22 mouse cellular contexts compared by ENCODE assay signal in the genomic region with DNA sequence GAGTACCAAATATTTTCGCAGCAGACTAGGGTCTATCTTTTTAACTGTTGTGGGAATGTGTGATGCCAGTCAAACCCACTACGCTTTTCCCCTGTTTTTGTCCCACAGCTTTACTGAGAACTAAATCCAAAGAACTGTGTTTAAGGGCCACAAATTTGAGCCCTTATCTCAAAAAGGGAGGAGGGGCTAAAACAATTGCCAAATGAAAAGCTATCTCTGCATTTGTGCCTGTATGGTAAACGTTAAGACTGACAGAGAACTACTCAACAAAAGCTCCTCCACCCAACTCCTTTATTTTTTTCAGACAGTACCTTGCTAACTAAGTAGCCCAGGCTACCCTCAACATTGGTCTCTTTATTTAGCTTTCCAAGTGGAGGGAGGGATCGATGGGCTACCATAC. TPM values are rescaled to one million over a fixed set of nuclear protein-coding genes. Genes with fewer than 3 reads are reported as not detected.
A peak's percentile ranks its signal among the peaks of the same experiment; 100 is the strongest.
DNase-seq lines count a peak whose midpoint lies in the region; ATAC-seq and TF ChIP-seq lines count a peak whose summit lies in the region.
"Had no signal": no experiment of that assay in that cellular context is flagged by ENCODE, and none has a peak within 500 bp of the region (broad histone marks: within the 10 kb centered on the region; RNA-seq: fewer than 3 reads in every experiment).

No protein-coding gene starts in this region.

- no peak for TF ChIP-seq CTCF in gastrocnemius, adult 2 months (IDR thresholded peaks at IDR 0.05)

- H3K9ac ChIP-seq in limb, embryonic 14.5 days (ENCODE audit: low read depth, low read length, severe bottlenecking): no peak overlapping the region
- H3K9ac ChIP-seq in forebrain, embryonic 14.5 days (ENCODE audit: low read length): no peak overlapping the region
- no peak overlapping the region for H3K9ac ChIP-seq in liver, embryonic 15.5 days
- H3K9ac ChIP-seq: heart, embryonic 15.5 days; lung, embryonic 14.5 days had no signal

- H3K36me3 ChIP-seq in limb, embryonic 14.5 days (ENCODE audit: control insufficient read depth, insufficient read depth, low read length): peaks cover 50% of the 10 kb centered on the region
- peaks cover 79% of the 10 kb centered on the region for H3K36me3 ChIP-seq in limb, embryonic 10.5 days
- peaks cover 59% of the 10 kb centered on the region for H3K36me3 ChIP-seq in forebrain, embryonic 14.5 days (ENCODE audit: control insufficient read depth, insufficient read depth, low read length)
- peaks cover 43% of the 10 kb centered on the region for H3K36me3 ChIP-seq in liver, embryonic 15.5 days (replicated peaks)

- no peak overlapping the region; the same call in 1 of the 2 replicates for H3K4me3 ChIP-seq in gastrocnemius, adult 2 months
- H3K4me3 ChIP-seq in limb, embryonic 14.5 days (replicated peaks; ENCODE audit: low read length): no peak overlapping the region
- no peak overlapping the region for H3K4me3 ChIP-seq in limb, embryonic 10.5 days
- H3K4me3 ChIP-seq in forebrain, embryonic 14.5 days (ENCODE audit: low read depth, low read length): no peak overlapping the region
- no peak overlapping the region for H3K4me3 ChIP-seq in liver, embryonic 15.5 days (replicated peaks)
- H3K4me3 ChIP-seq: erythroblast, embryonic 14.5 days; heart, embryonic 15.5 days had no signal

- no peaks in the 10 kb centered on the region for H3K9me3 ChIP-seq in limb, embryonic 14.5 days (ENCODE audit: control insufficient read depth, low read length)
- no peaks in the 10 kb centered on the region for H3K9me3 ChIP-seq in limb, embryonic 10.5 days (replicated peaks)
- H3K9me3 ChIP-seq in forebrain, embryonic 14.5 days (replicated peaks; ENCODE audit: control insufficient read depth, low read length): no peaks in the 10 kb centered on the region
- H3K9me3 ChIP-seq in liver, embryonic 15.5 days (replicated peaks): no peaks in the 10 kb centered on the region
- H3K9me3 ChIP-seq: heart, embryonic 15.5 days had no signal

- H3K27ac ChIP-seq in gastrocnemius, adult 2 months: peak overlapping the region; percentile 94
- H3K27ac ChIP-seq in limb, embryonic 14.5 days (replicated peaks; ENCODE audit: low read depth, low read length): 0 out of 2 replicates have a peak overlapping the region, but pooled peaks have one; percentile 19
- H3K27ac ChIP-seq in limb, embryonic 10.5 days: no peak overlapping the region
- H3K27ac ChIP-seq in forebrain, embryonic 14.5 days (ENCODE audit: low read depth, low read length): peak overlapping the region; percentile 35; the same call in 1 of the 2 replicates
- H3K27ac ChIP-seq in liver, embryonic 15.5 days (replicated peaks): peak overlapping the region; percentile 68
- H3K27ac ChIP-seq: heart, embryonic 15.5 days; kidney, postnatal 0 days had no signal

- no peaks in the 10 kb centered on the region for H3K4me1 ChIP-seq in limb, embryonic 14.5 days (ENCODE audit: control insufficient read depth, insufficient read depth, low read length)
- H3K4me1 ChIP-seq in limb, embryonic 10.5 days: no peaks in the 10 kb centered on the region
- H3K4me1 ChIP-seq in forebrain, embryonic 14.5 days (ENCODE audit: control insufficient read depth, insufficient read depth, low read length): no peaks in the 10 kb centered on the region
- peaks cover 55% of the 10 kb centered on the region for H3K4me1 ChIP-seq in liver, embryonic 15.5 days (replicated peaks)
- H3K4me1 ChIP-seq: heart, embryonic 15.5 days had no signal

- TF ChIP-seq POLR2A in limb, embryonic 14.5 days (IDR thresholded peaks at IDR 0.05; ENCODE audit: borderline replicate concordance, extremely low read depth, insufficient read depth, insufficient read length): no peak

- DNase-seq in gastrocnemius, adult 2 months: no peak
- no peak for DNase-seq in gastrocnemius, postnatal 25 days
- DNase-seq in limb, embryonic 14.5 days (ENCODE audit: low spot score): no peak
- no peak for DNase-seq in limb, embryonic 10.5 days (ENCODE audit: low spot score)
- DNase-seq in forebrain, embryonic 14.5 days (ENCODE audit: low spot score): no peak
- DNase-seq: adrenal gland, postnatal 14 days; kidney, adult 11 months; lung, embryonic 14.5 days; spleen, adult 18-20 months; thymus, adult 18-20 months had no signal

- H3K4me2 ChIP-seq in limb, embryonic 14.5 days (replicated peaks; ENCODE audit: low read depth, low read length, severe bottlenecking): no peak overlapping the region
- no peak overlapping the region for H3K4me2 ChIP-seq in forebrain, embryonic 14.5 days (ENCODE audit: low read length)
- no peak overlapping the region for H3K4me2 ChIP-seq in liver, embryonic 15.5 days
- H3K4me2 ChIP-seq: heart, embryonic 15.5 days; lung, embryonic 14.5 days had no signal

- WGBS in limb, embryonic 14.5 days: 88% methylated on average over 4 of the region's 4 CpGs
- WGBS in limb, embryonic 10.5 days: 87% methylated on average over 4 of the region's 4 CpGs
- WGBS in forebrain, embryonic 14.5 days: 89% methylated on average over 4 of the region's 4 CpGs
- 58% methylated on average over 4 of the region's 4 CpGs for WGBS in liver, embryonic 15.5 days (ENCODE audit: insufficient replicate concordance)

- intact Hi-C loops in gastrocnemius, adult 2 months (cut with DNase I): no loop called here

- no peak for ATAC-seq in limb, embryonic 14.5 days (ENCODE audit: low FRiP score, low read depth)
- no peak for ATAC-seq in forebrain, embryonic 14.5 days
- ATAC-seq in liver, embryonic 15.5 days (ENCODE audit: insufficient read depth): no peak
- no peak for ATAC-seq in megakaryocyte, adult 5-6 weeks (ENCODE audit: poor library complexity, severe bottlenecking)
- no peak for ATAC-seq in CD4-positive, CD25-positive, alpha-beta regulatory T cell, adult 4 months

- no peaks in the 10 kb centered on the region for H3K27me3 ChIP-seq in limb, embryonic 14.5 days (ENCODE audit: control insufficient read depth, insufficient read depth, low read length)
- no peaks in the 10 kb centered on the region for H3K27me3 ChIP-seq in limb, embryonic 10.5 days (ENCODE audit: low read depth, poor library complexity, severe bottlenecking)
- H3K27me3 ChIP-seq in forebrain, embryonic 14.5 days (replicated peaks; ENCODE audit: control insufficient read depth, insufficient read depth, low read length): no peaks in the 10 kb centered on the region
- no peaks in the 10 kb centered on the region for H3K27me3 ChIP-seq in liver, embryonic 15.5 days
- H3K27me3 ChIP-seq: heart, embryonic 15.5 days had no signal

RNA-seq across cellular contexts. Expression of a gene that starts 12.6 kb away (rescaled TPM):
- 10 to 100 TPM; 12.9 to 16.5 TPM for total RNA-seq in gastrocnemius, adult 2 months (2021)
- 10 to 100 TPM; 12.2 to 12.7 TPM for total RNA-seq in gastrocnemius, postnatal 25 days (2021)
- 173 and 200 TPM in 2 replicates for polyA plus RNA-seq in limb, embryonic 14.5 days (2012; rRNA removed)
- 138 and 155 TPM in 2 replicates for polyA plus RNA-seq in limb, embryonic 14.5 days (2014; fragmentation: Nextera tagmentation; extraction: Ambion mirVana)
- polyA plus RNA-seq in limb, embryonic 10.5 days (2016; fragmentation: Nextera tagmentation; extraction: Ambion mirVana): 243 and 267 TPM in 2 replicates
- polyA plus RNA-seq in forebrain, embryonic 14.5 days (2014; fragmentation: Nextera tagmentation; extraction: Ambion mirVana): 111 and 113 TPM in 2 replicates
- polyA plus RNA-seq in liver, embryonic 15.5 days (2015; fragmentation: Nextera tagmentation; extraction: Ambion mirVana): 62.4 and 63.8 TPM in 2 replicates
- total RNA-seq in megakaryocyte, adult 5-6 weeks (2015): 59.2 and 64.7 TPM in 2 replicates
- total RNA-seq in megakaryocyte, adult 5-6 weeks (2017): 21.8 and 28.3 TPM in 2 replicates
- 100 to 1,000 TPM; 307 to 416 TPM for polyA plus RNA-seq in CD4-positive, CD25-positive, alpha-beta regulatory T cell, adult 4 months (2017; shearing (Covaris generic))

RNA-seq across cellular contexts. Expression of a gene that starts 12.7 kb away (rescaled TPM):
- total RNA-seq in gastrocnemius, adult 2 months (2021): 1 to 10 TPM; 3.2 to 3.4 TPM
- total RNA-seq in gastrocnemius, postnatal 25 days (2021): 1 to 10 TPM; 3.4 to 3.7 TPM
- polyA plus RNA-seq in limb, embryonic 14.5 days (2012; rRNA removed): 19.0 and 25.1 TPM in 2 replicates
- polyA plus RNA-seq in limb, embryonic 14.5 days (2014; fragmentation: Nextera tagmentation; extraction: Ambion mirVana): 20.6 and 20.8 TPM in 2 replicates
- 52.3 and 52.8 TPM in 2 replicates for polyA plus RNA-seq in limb, embryonic 10.5 days (2016; fragmentation: Nextera tagmentation; extraction: Ambion mirVana)
- 24.6 and 29.3 TPM in 2 replicates for polyA plus RNA-seq in forebrain, embryonic 14.5 days (2014; fragmentation: Nextera tagmentation; extraction: Ambion mirVana)
- 15.9 and 16.9 TPM in 2 replicates for polyA plus RNA-seq in liver, embryonic 15.5 days (2015; fragmentation: Nextera tagmentation; extraction: Ambion mirVana)
- total RNA-seq in megakaryocyte, adult 5-6 weeks (2015): 11.8 and 12.2 TPM in 2 replicates
- total RNA-seq in megakaryocyte, adult 5-6 weeks (2017): 5.3 and 5.9 TPM in 2 replicates
- polyA plus RNA-seq in CD4-positive, CD25-positive, alpha-beta regulatory T cell, adult 4 months (2017; shearing (Covaris generic)): 10 to 100 TPM; 23.0 to 31.9 TPM

RNA-seq across cellular contexts. Expression of a gene that starts 12.9 kb away (rescaled TPM):
- 100 to 1,000 TPM; 271 to 389 TPM for total RNA-seq in gastrocnemius, adult 2 months (2021)
- 100 to 1,000 TPM; 365 to 378 TPM for total RNA-seq in gastrocnemius, postnatal 25 days (2021)
- polyA plus RNA-seq in limb, embryonic 14.5 days (2012; rRNA removed): 17.9 and 20.6 TPM in 2 replicates
- polyA plus RNA-seq in limb, embryonic 14.5 days (2014; fragmentation: Nextera tagmentation; extraction: Ambion mirVana): 9.1 and 10.4 TPM in 2 replicates
- polyA plus RNA-seq in limb, embryonic 10.5 days (2016; fragmentation: Nextera tagmentation; extraction: Ambion mirVana): 1.5 TPM in 2 replicates
- 22.0 and 31.5 TPM in 2 replicates for polyA plus RNA-seq in forebrain, embryonic 14.5 days (2014; fragmentation: Nextera tagmentation; extraction: Ambion mirVana)
- polyA plus RNA-seq in liver, embryonic 15.5 days (2015; fragmentation: Nextera tagmentation; extraction: Ambion mirVana): 14.1 and 14.7 TPM in 2 replicates
- 0.91 and 2.2 TPM in 2 replicates for total RNA-seq in megakaryocyte, adult 5-6 weeks (2015)
- 0.26 and 0.45 TPM in 2 replicates for total RNA-seq in megakaryocyte, adult 5-6 weeks (2017)
- not detected for polyA plus RNA-seq in CD4-positive, CD25-positive, alpha-beta regulatory T cell, adult 4 months (2017; shearing (Covaris generic))

RNA-seq across cellular contexts. Expression of a gene that starts 24.9 kb away (rescaled TPM):
- not detected for total RNA-seq in gastrocnemius, adult 2 months (2021)
- under 1 TPM in 1 of 2 experiments, not detected in 1; 0.62 TPM for total RNA-seq in gastrocnemius, postnatal 25 days (2021)
- polyA plus RNA-seq in limb, embryonic 14.5 days (2012; rRNA removed): 0.05 TPM in 1 of 2 replicates, not detected in the other
- polyA plus RNA-seq in limb, embryonic 14.5 days (2014; fragmentation: Nextera tagmentation; extraction: Ambion mirVana): not detected in 2 replicates
- polyA plus RNA-seq in limb, embryonic 10.5 days (2016; fragmentation: Nextera tagmentation; extraction: Ambion mirVana): not detected in 2 replicates
- polyA plus RNA-seq in forebrain, embryonic 14.5 days (2014; fragmentation: Nextera tagmentation; extraction: Ambion mirVana): not detected in 2 replicates
- 26.6 and 27.2 TPM in 2 replicates for polyA plus RNA-seq in liver, embryonic 15.5 days (2015; fragmentation: Nextera tagmentation; extraction: Ambion mirVana)
- not detected in 2 replicates for total RNA-seq in megakaryocyte, adult 5-6 weeks (2015)
- total RNA-seq in megakaryocyte, adult 5-6 weeks (2017): not detected in 2 replicates
- not detected for polyA plus RNA-seq in CD4-positive, CD25-positive, alpha-beta regulatory T cell, adult 4 months (2017; shearing (Covaris generic))
- total RNA-seq: adrenal gland, postnatal 14 days; hematopoietic stem cell, adult 5-6 weeks; left cerebral cortex, postnatal 14 days had no signal
- polyA plus RNA-seq: gonadal fat pad, adult 2 months; heart, embryonic 15.5 days; lung, embryonic 14.5 days; midbrain, embryonic 14.5 days; neural tube, embryonic 11.5 days; stomach, embryonic 14.5 days had no signal

RNA-seq across cellular contexts. Expression of a gene that starts 29.0 kb away (rescaled TPM):
- total RNA-seq in gastrocnemius, adult 2 months (2021): 1 to 10 TPM; 2.6 to 3.2 TPM
- 1 to 10 TPM; 2.3 to 2.8 TPM for total RNA-seq in gastrocnemius, postnatal 25 days (2021)
- polyA plus RNA-seq in limb, embryonic 14.5 days (2012; rRNA removed): 14.2 and 21.1 TPM in 2 replicates
- polyA plus RNA-seq in limb, embryonic 14.5 days (2014; fragmentation: Nextera tagmentation; extraction: Ambion mirVana): 16.5 and 20.1 TPM in 2 replicates
- 9.1 and 13.7 TPM in 2 replicates for polyA plus RNA-seq in limb, embryonic 10.5 days (2016; fragmentation: Nextera tagmentation; extraction: Ambion mirVana)
- 17.6 and 18.2 TPM in 2 replicates for polyA plus RNA-seq in forebrain, embryonic 14.5 days (2014; fragmentation: Nextera tagmentation; extraction: Ambion mirVana)
- 10.2 and 11.1 TPM in 2 replicates for polyA plus RNA-seq in liver, embryonic 15.5 days (2015; fragmentation: Nextera tagmentation; extraction: Ambion mirVana)
- not detected in 2 replicates for total RNA-seq in megakaryocyte, adult 5-6 weeks (2015)
- total RNA-seq in megakaryocyte, adult 5-6 weeks (2017): not detected in 2 replicates
- not detected for polyA plus RNA-seq in CD4-positive, CD25-positive, alpha-beta regulatory T cell, adult 4 months (2017; shearing (Covaris generic))
- total RNA-seq: hematopoietic stem cell, adult 5-6 weeks had no signal
- polyA plus RNA-seq: erythroblast, embryonic 14.5 days had no signal
